Mouse (Mus musculus) MEL (cell line): Measurements from ENCODE around the gene Rpl11. TPM values are rescaled to one million over a fixed set of nuclear protein-coding genes. Genes with fewer than 3 reads are reported as not detected.

Source experiments
- DNase-seq: peaks from one replicate; pipeline ENCODE4 v3.0.0; 2011; ENCODE audit warnings: low read depth, low spot score
- H3K27ac ChIP-seq: 2 replicates; pipeline ENCODE4 v1.5.1; 2012; ENCODE audit warnings: low read depth, mild to moderate bottlenecking, control low read depth, low read length, moderate library complexity; ENCODE audit not compliant: control insufficient read depth
- H3K27me3 ChIP-seq, 2 experiments: fragments of 150-350 bp in 1 of 2; sonication (generic) in 1 of 2; 2 replicates each; pipeline ENCODE4 v1.6.1; 2012; ENCODE audit warnings: low read length in 2 of 2, mild to moderate bottlenecking in 2 of 2, improper control_type of control experiment in 1 of 2, moderate library complexity in 1 of 2; ENCODE audit not compliant: insufficient read depth in 2 of 2, control insufficient read depth in 1 of 2
- H3K36me3 ChIP-seq, 2 experiments: 2 replicates each; pipeline ENCODE4 v1.6.1; 2012 to 2014; ENCODE audit warnings: low read length in 2 of 2, improper control_type of control experiment in 1 of 2, inconsistent platforms in 1 of 2, mild to moderate bottlenecking in 1 of 2; ENCODE audit not compliant: insufficient read depth in 2 of 2, control insufficient read depth in 1 of 2
- H3K4me1 ChIP-seq, 2 experiments: fragments of 150-350 bp in 1 of 2; sonication (generic) in 1 of 2; 2 replicates each; pipeline ENCODE4 v1.6.1; 2012; ENCODE audit warnings: low read length in 2 of 2, improper control_type of control experiment in 1 of 2, mild to moderate bottlenecking in 1 of 2; ENCODE audit not compliant: insufficient read depth in 2 of 2, control insufficient read depth in 1 of 2
- H3K4me3 ChIP-seq, 2 experiments: fragments of 150-350 bp in 1 of 2; sonication (generic) in 1 of 2; 2 replicates each; pipeline ENCODE4 v1.5.1; 2012; ENCODE audit warnings: low read depth in 2 of 2, low read length in 2 of 2, mild to moderate bottlenecking in 2 of 2, moderate library complexity in 2 of 2, control low read depth in 1 of 2, improper control_type of control experiment in 1 of 2; ENCODE audit not compliant: control insufficient read depth in 1 of 2, insufficient read depth in 1 of 2
- H3K79me2 ChIP-seq: 2 replicates; pipeline ENCODE4 v1.6.1; 2012; ENCODE audit warnings: mild to moderate bottlenecking, low read length, moderate library complexity; ENCODE audit not compliant: control insufficient read depth, poor library complexity, insufficient read depth
- H3K9ac ChIP-seq: 2 replicates; pipeline ENCODE4 v1.6.1; 2012; ENCODE audit warnings: low read depth, mild to moderate bottlenecking, control low read depth, low read length, moderate library complexity; ENCODE audit not compliant: control insufficient read depth, poor library complexity, severe bottlenecking
- H3K9me3 ChIP-seq: fragments of 150-350 bp; sonication (generic); replicated peaks from 2 replicates; pipeline ENCODE4 v1.6.1; 2012; ENCODE audit warnings: mild to moderate bottlenecking, low read length, improper control_type of control experiment, moderate library complexity; ENCODE audit not compliant: insufficient read depth
- BHLHE40 ChIP-seq: IDR thresholded peaks from 2 replicates; pipeline ENCODE4 v1.6.1; 2012; ENCODE audit warnings: low read depth, mild to moderate bottlenecking, inconsistent platforms, low read length, improper control_type of control experiment, borderline replicate concordance
- CTCF ChIP-seq, 3 experiments: IDR thresholded peaks in 2 of 3; conservative IDR thresholded peaks in 1 of 3; 2 replicates each; pipeline ENCODE4 v1.5.1; 2011 to 2012; ENCODE audit warnings: low read length in 3 of 3, low read depth in 2 of 3, mild to moderate bottlenecking in 2 of 3, improper control_type of control experiment in 1 of 3, inconsistent platforms in 1 of 3, mixed read lengths in 1 of 3, moderate library complexity in 1 of 3; ENCODE audit not compliant: control insufficient read depth in 1 of 3, insufficient read depth in 1 of 3, poor library complexity in 1 of 3, severe bottlenecking in 1 of 3
- E2F4 ChIP-seq: IDR thresholded peaks from 2 replicates; pipeline ENCODE4 v1.6.1; 2011; ENCODE audit warnings: low read depth, low read length, improper control_type of control experiment, borderline replicate concordance
- GATA1 ChIP-seq: IDR thresholded peaks from 2 replicates; pipeline ENCODE4 v1.6.1; 2011; ENCODE audit warnings: low read depth, low read length, improper control_type of control experiment
- JUND ChIP-seq: IDR thresholded peaks from 2 replicates; pipeline ENCODE4 v1.6.1; 2011; ENCODE audit warnings: low read depth, mild to moderate bottlenecking, improper control_type of control experiment, low read length
- KAT2A ChIP-seq: conservative IDR thresholded peaks from 2 replicates; pipeline ENCODE4 v1.6.1; 2012; ENCODE audit warnings: low read depth, low read length, improper control_type of control experiment, inconsistent platforms
- MAFK ChIP-seq: IDR thresholded peaks from 2 replicates; pipeline ENCODE4 v1.6.1; 2011; ENCODE audit warnings: low read depth, mild to moderate bottlenecking, low read length, improper control_type of control experiment, borderline replicate concordance
- MEF2A ChIP-seq: IDR thresholded peaks from 2 replicates; pipeline ENCODE4 v1.6.1; 2014; ENCODE audit warnings: low read depth, mild to moderate bottlenecking, inconsistent platforms, low read length, improper control_type of control experiment; ENCODE audit not compliant: poor library complexity, insufficient replicate concordance, severe bottlenecking; ENCODE audit errors: extremely low read depth
- MXI1 ChIP-seq: IDR thresholded peaks from 2 replicates; pipeline ENCODE4 v1.6.1; 2011; ENCODE audit warnings: mild to moderate bottlenecking, low read depth, low read length, improper control_type of control experiment
- MYC ChIP-seq: IDR thresholded peaks from 2 replicates; pipeline ENCODE4 v1.6.1; 2011; ENCODE audit warnings: low read depth, mild to moderate bottlenecking, low read length, improper control_type of control experiment, moderate library complexity
- NELFE ChIP-seq: IDR thresholded peaks from 2 replicates; pipeline ENCODE4 v1.6.1; 2011; ENCODE audit warnings: low read depth, low read length, improper control_type of control experiment
- RAD21 ChIP-seq: IDR thresholded peaks from 2 replicates; pipeline ENCODE4 v1.6.1; 2011; ENCODE audit warnings: mild to moderate bottlenecking, low read depth, low read length, improper control_type of control experiment
- SIN3A ChIP-seq: IDR thresholded peaks from 2 replicates; pipeline ENCODE4 v1.6.1; 2012; ENCODE audit warnings: low read length, improper control_type of control experiment, inconsistent platforms
- SMC3 ChIP-seq: IDR thresholded peaks from 2 replicates; pipeline ENCODE4 v1.6.1; 2011; ENCODE audit warnings: low read depth, low read length, improper control_type of control experiment
- TAL1 ChIP-seq: IDR thresholded peaks from 2 replicates; pipeline ENCODE4 v1.6.1; 2012; ENCODE audit warnings: mild to moderate bottlenecking, inconsistent platforms, low read length, moderate library complexity, mixed read lengths
- TBP ChIP-seq: IDR thresholded peaks from 2 replicates; pipeline ENCODE4 v1.8.0; 2011; ENCODE audit warnings: low read depth, low read length, improper control_type of control experiment
- polyA plus RNA-seq, 2 experiments: library from polyadenylated mRNA; stranded (reverse) in 1 of 2; unstranded in 1 of 2; fragments of >175 nt in 1 of 2; fragments of >200 nt in 1 of 2; gene quantifications; 2 replicates each; pipeline versions ENCODE4 v1.2.1 to v1.2.4; 2012; ENCODE audit warnings: low replicate concordance in 2 of 2, low read depth in 1 of 2; ENCODE audit not compliant: insufficient read length in 2 of 2, insufficient read depth in 1 of 2, missing spikeins in 1 of 2
- total RNA-seq: library from RNA; depleted of rRNA; stranded (reverse); fragments of 300-350 nt; gene quantifications from 2 replicates; pipeline ENCODE4 v1.2.3, GENCODE M21; 2012

Rpl11 gene
- total and polyA plus RNA-seq, 3 experiments: 2,003 to 2,603 TPM; not detected in 1

DNA sequence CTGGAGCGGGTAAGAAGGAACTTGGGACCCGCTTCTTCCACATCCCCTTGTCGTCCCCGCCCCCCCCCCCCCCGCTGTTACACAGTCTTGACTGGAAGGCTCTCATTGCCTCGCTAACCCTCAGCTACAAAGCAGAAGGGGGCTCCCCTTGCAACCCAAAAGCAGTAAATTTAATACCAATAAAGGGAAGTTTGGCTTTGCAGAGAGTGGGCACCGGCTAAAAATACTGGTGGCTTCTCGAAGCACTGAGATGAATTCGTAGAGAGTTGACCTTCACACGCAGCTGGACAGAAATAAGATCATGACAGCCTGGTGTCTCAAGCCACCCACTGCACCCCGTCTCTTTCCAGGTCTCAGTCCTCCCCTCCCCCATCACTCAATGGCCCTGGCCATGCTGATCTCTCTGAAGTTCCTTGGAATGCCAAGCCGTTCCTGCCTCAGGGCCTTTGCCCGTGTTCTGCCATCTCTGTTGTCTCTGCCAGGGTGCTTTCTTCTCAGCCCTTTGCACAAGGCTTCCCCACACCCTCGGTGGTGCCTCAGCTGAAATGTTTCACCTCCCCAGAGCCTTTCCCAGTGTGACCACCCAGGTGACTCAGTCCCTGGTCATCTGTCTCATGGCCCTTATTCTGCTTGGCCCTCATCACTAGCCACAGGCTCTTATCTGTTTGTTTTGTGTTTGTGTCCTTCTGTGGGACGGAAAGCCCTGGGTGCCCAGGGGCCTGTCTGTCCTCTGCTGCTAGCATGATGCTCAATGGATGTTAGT is 23.7 kb upstream of the Rpl11 start:
- Histone ChIP-seq H3K27me3 (peaks cover 8 to 19% of the 10 kb centered on the region in 2 experiments), H3K79me2 (no peaks in the 10 kb centered on the region), H3K4me1 (0 out of 4 replicates have a peak, but pooled peaks cover 0 to 3% of the 10 kb centered on the region in 2 experiments), H3K9me3 (no peaks in the 10 kb centered on the region), H3K36me3 (no peaks in the 10 kb centered on the region), H3K9ac (no peak overlapping the region), H3K4me3 (no peak overlapping the region), H3K27ac (no peak overlapping the region)
- no peak for DNase-seq
- TF ChIP-seq MXI1 (no peak), SIN3A (no peak), TBP (no peak), MEF2A (no peak)

GRCm38 (mm10) chr4:136071178-136071714 is 18.0 kb upstream of the Rpl11 start:
- H3K4me1 ChIP-seq: peaks cover 0 to 11% of the 10 kb centered on the region in 2 experiments; a peak in 2 of 4 replicates
- no peak overlapping the region for H3K9ac ChIP-seq
- H3K4me3 ChIP-seq: no peak overlapping the region
- peak; percentile 83 for DNase-seq
- no peaks in the 10 kb centered on the region; a peak in 1 of 4 replicates for H3K36me3 ChIP-seq
- H3K27ac ChIP-seq: no peak overlapping the region
- TF ChIP-seq SMC3 (peak; percentile 46; the same call in 1 of the 2 replicates), CTCF (IDR thresholded peaks at IDR 0.05 in 2 of 3, conservative IDR thresholded peaks at IDR 0.05 in 1 of 3; ENCODE audit: control insufficient read depth in 1 of 3, insufficient read depth in 1 of 3, low read depth in 2 of 3, low read length in 3 of 3, poor library complexity in 1 of 3, severe bottlenecking in 1 of 3) (peak; percentile 85 to 99 (median 88)), RAD21 (peak; percentile 47), MXI1 (no peak), E2F4 (no peak)
- no peaks in the 10 kb centered on the region for H3K79me2 ChIP-seq
- H3K9me3 ChIP-seq: no peaks in the 10 kb centered on the region
- peaks cover 2 to 10% of the 10 kb centered on the region in 2 experiments; a peak in 3 of 4 replicates for H3K27me3 ChIP-seq

DNA sequence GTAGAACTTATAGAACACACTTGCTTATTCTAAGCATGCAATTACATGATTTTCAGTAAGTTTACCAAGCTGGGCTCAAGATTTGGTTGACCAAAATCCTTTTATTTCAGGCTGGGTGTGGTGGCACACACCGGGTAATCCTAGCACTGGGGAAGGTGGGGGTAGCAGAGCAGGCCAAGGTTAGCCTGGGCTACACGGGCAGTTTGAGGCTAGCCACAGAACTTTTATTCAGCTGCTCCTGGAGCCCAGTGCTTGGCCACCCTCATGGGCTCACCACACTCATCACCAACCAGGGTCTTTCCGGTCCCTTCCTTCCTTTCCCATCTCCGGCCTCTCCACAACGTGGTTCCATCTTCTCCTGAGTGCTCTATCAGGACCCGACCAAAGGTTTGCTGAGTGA is 17.4 kb upstream of the Rpl11 start:
- no peak overlapping the region for H3K4me3 ChIP-seq
- no peaks in the 10 kb centered on the region; a peak in 1 of 4 replicates for H3K36me3 ChIP-seq
- no peak for DNase-seq
- no peak overlapping the region for H3K27ac ChIP-seq
- peaks cover 2 to 8% of the 10 kb centered on the region in 2 experiments; a peak in 3 of 4 replicates for H3K27me3 ChIP-seq
- no peaks in the 10 kb centered on the region for H3K79me2 ChIP-seq
- no peaks in the 10 kb centered on the region for H3K9me3 ChIP-seq
- peaks cover 0 to 11% of the 10 kb centered on the region in 2 experiments; a peak in 2 of 4 replicates for H3K4me1 ChIP-seq
- H3K9ac ChIP-seq: no peak overlapping the region
- TF ChIP-seq KAT2A (no peak), GATA1 (no peak), NELFE (no peak), TAL1 (no peak), MAFK (no peak), MYC (no peak), TBP (no peak), JUND (no peak), BHLHE40 (no peak), MEF2A (no peak)
